ENCODE assay signal across 7 mouse cellular contexts in genomic region chr12:55835857-55836198, GRCm38 (mm10). TPM values are rescaled to one million over a fixed set of nuclear protein-coding genes. Genes with fewer than 3 reads are reported as not detected.
DNase-seq lines count a peak whose midpoint lies in the region; ATAC-seq and TF ChIP-seq lines count a peak whose summit lies in the region.

No protein-coding gene starts in this region.

- no peaks in the 10 kb centered on the region for H3K9me3 ChIP-seq in limb, embryonic 11.5 days (ENCODE audit: control insufficient read depth, low read length)

- no peak overlapping the region for H3K27ac ChIP-seq in embryonic fibroblast, embryonic 13.5 days (ENCODE audit: insufficient read depth, low read length)
- peak overlapping the region; percentile 71; the same call in 1 of the 2 replicates for H3K27ac ChIP-seq in limb, embryonic 11.5 days (replicated peaks; ENCODE audit: low read depth, low read length)
- H3K27ac ChIP-seq in olfactory bulb, adult 2 months (ENCODE audit: insufficient read depth, low read depth, low read length), result peak overlapping the region; percentile 58

- H3K36me3 ChIP-seq in limb, embryonic 11.5 days (ENCODE audit: control insufficient read depth, insufficient read depth, low read length), result no peaks in the 10 kb centered on the region

- H3K4me3 ChIP-seq in lung, adult 2 months (replicated peaks; ENCODE audit: extremely low read depth, low read depth, low read length), result peak overlapping the region; percentile 45
- H3K4me3 ChIP-seq in embryonic fibroblast, embryonic 13.5 days (ENCODE audit: insufficient read depth, low read length), result peak overlapping the region; percentile 22; the same call in 1 of the 2 replicates
- no peak overlapping the region for H3K4me3 ChIP-seq in limb, embryonic 11.5 days (ENCODE audit: low read depth, low read length)
- H3K4me3 ChIP-seq in olfactory bulb, adult 2 months (ENCODE audit: insufficient read depth, low read depth, low read length), result no peak overlapping the region

- TF ChIP-seq CTCF in lung, adult 2 months (IDR thresholded peaks at IDR 0.05; ENCODE audit: insufficient read depth, low read length), result no peak
- no peak for TF ChIP-seq CTCF in embryonic fibroblast, embryonic 13.5 days (IDR thresholded peaks at IDR 0.05; ENCODE audit: borderline replicate concordance, insufficient read depth, low read length)
- no peak for TF ChIP-seq CTCF in olfactory bulb, adult 2 months (IDR thresholded peaks at IDR 0.05; ENCODE audit: insufficient read depth, low read depth, low read length)

- DNase-seq in lung, adult 2 months, result no peak
- DNase-seq in lung, adult 18-20 months, result no peak
- no peak for DNase-seq in limb, embryonic 11.5 days (ENCODE audit: low spot score)
- no peak for DNase-seq in frontal cortex, postnatal 25 days (ENCODE audit: low spot score in 2 of 2)
- no peak for DNase-seq in kidney, postnatal 14 days

- H3K4me1 ChIP-seq in lung, adult 2 months (ENCODE audit: control insufficient read depth, insufficient read depth, low read length), result no peaks in the 10 kb centered on the region
- peaks cover 3% of the 10 kb centered on the region; the same call in 1 of the 2 replicates for H3K4me1 ChIP-seq in embryonic fibroblast, embryonic 13.5 days (ENCODE audit: control insufficient read depth, insufficient read depth, low read length)
- no peaks in the 10 kb centered on the region for H3K4me1 ChIP-seq in limb, embryonic 11.5 days (ENCODE audit: control insufficient read depth, insufficient read depth, low read length)
- H3K4me1 ChIP-seq in olfactory bulb, adult 2 months (ENCODE audit: control insufficient read depth, insufficient read depth, low read length), result peaks cover 5% of the 10 kb centered on the region

- H3K4me2 ChIP-seq in limb, embryonic 11.5 days (ENCODE audit: low read depth, severe bottlenecking), result peak overlapping the region; percentile 44

- H3K27me3 ChIP-seq in limb, embryonic 11.5 days (ENCODE audit: control insufficient read depth, insufficient read depth, low read length), result no peaks in the 10 kb centered on the region

- no peak for ATAC-seq in limb, embryonic 11.5 days (ENCODE audit: insufficient number of reproducible peaks, low FRiP score, low TSS enrichment, low read depth)

- 0% methylated on average over 6 of the region's 6 CpGs for WGBS in lung, adult 2 months
- WGBS in limb, embryonic 11.5 days, result 0% methylated on average over 6 of the region's 6 CpGs
- under 1% methylated on average over 6 of the region's 6 CpGs for WGBS in olfactory bulb, adult 2 months

- TF ChIP-seq POLR2A in lung, adult 2 months (IDR thresholded peaks at IDR 0.05; ENCODE audit: borderline replicate concordance, extremely low read depth, low read depth, low read length), result no peak
- no peak for TF ChIP-seq POLR2A in embryonic fibroblast, embryonic 13.5 days (IDR thresholded peaks at IDR 0.05; ENCODE audit: low read depth, low read length)
- no peak for TF ChIP-seq POLR2A in olfactory bulb, adult 2 months (IDR thresholded peaks at IDR 0.05; ENCODE audit: insufficient read depth, low read depth, low read length)

- H3K9ac ChIP-seq in limb, embryonic 11.5 days (ENCODE audit: low read length), result no peak overlapping the region; the same call in 1 of the 2 replicates

RNA-seq across cellular contexts. Expression of gene Brms1l, which starts 0.3 kb away (rescaled TPM):
- 15.3 and 16.5 TPM in 2 replicates for polyA plus RNA-seq in lung, adult 2 months (2012; rRNA removed)
- polyA plus RNA-seq in embryonic fibroblast, embryonic 13.5 days (2011; ENCODE audit: insufficient read length, low read depth, missing spikeins), result 42.9 and 55.8 TPM in 2 replicates
- 39.7 and 42.5 TPM in 2 replicates for polyA plus RNA-seq in limb, embryonic 11.5 days (2014; fragmentation: Nextera tagmentation; extraction: Ambion mirVana)
- polyA plus RNA-seq in olfactory bulb, adult 2 months (2012; ENCODE audit: insufficient read depth, insufficient read length, low replicate concordance, missing spikeins), result not detected in 2 replicates

RNA-seq across cellular contexts. Expression of gene Ralgapa1, which starts 14.9 kb away (rescaled TPM):
- polyA plus RNA-seq in lung, adult 2 months (2012; rRNA removed), result 21.6 and 23.2 TPM in 2 replicates
- 32.3 and 32.4 TPM in 2 replicates for polyA plus RNA-seq in embryonic fibroblast, embryonic 13.5 days (2011; ENCODE audit: insufficient read length, low read depth, missing spikeins)
- 15.5 and 15.7 TPM in 2 replicates for polyA plus RNA-seq in limb, embryonic 11.5 days (2014; fragmentation: Nextera tagmentation; extraction: Ambion mirVana)
- polyA plus RNA-seq in olfactory bulb, adult 2 months (2012; ENCODE audit: insufficient read depth, insufficient read length, low replicate concordance, missing spikeins), result 211 TPM in 1 of 2 replicates, not detected in the other

Comparison
In these comparisons a context has a peak if more than half of its experiments do, and no peak if none do; other contexts are left out.
1. H3K4me3 ChIP-seq: peak in lung, adult 2 months (single experiment) and embryonic fibroblast, embryonic 13.5 days (single experiment); none in limb, embryonic 11.5 days (single experiment) and olfactory bulb, adult 2 months (single experiment).